Mouse (Mus musculus): ENCODE data around the gene Cct3.
A peak's percentile ranks its signal among the peaks of the same experiment; 100 is the strongest.
"Not testable (repeated sequence)": the region's sequence is repeated elsewhere in the genome, so short reads cannot be mapped to it uniquely, and the experiment has no call there.

The Cct3 gene

DNA sequence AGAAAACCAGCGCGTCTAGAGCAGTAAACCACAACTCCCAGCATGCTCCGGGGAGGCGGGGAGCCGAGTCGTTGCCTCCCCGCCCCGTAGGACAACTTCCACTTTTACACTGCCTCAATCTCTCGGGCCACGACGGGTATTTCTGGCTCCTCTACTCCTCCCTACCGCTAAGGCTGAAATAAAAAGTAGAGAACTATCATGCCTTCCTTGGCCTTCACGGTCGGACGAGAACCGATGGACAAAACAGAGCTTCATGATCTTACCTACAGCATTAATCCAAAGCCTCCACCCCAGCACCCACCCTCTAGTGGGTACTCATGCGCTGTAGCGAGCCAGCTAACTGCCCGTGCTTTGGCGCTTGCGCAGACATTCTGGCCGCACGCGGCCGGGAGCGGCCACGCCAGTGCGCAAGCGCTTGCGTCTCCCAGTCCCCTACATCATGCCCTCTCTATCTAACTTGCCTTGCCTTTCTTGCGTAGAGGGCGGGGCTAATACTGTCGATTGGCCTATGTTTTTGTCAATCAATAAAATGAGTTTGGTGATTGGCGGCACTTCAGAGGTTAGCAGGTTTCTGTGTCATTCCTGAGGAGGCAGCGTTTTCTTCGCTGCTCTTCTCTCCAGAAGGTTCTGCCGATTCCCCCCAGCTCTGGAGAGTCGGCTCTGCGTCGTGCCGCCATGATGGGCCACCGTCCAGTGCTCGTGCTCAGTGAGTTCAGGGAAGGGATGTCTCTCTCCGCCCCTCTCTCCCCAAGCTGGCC, at the start of gene Cct3, which contains the start of gene Tsacc:
Cct3 (plus strand) TSS at position 556 of the 758 bp plus-strand sequence.
Tsacc (minus strand) TSS at position 439 of the 758 bp plus-strand sequence.
- peak; percentile 100 for DNase-seq

DNA sequence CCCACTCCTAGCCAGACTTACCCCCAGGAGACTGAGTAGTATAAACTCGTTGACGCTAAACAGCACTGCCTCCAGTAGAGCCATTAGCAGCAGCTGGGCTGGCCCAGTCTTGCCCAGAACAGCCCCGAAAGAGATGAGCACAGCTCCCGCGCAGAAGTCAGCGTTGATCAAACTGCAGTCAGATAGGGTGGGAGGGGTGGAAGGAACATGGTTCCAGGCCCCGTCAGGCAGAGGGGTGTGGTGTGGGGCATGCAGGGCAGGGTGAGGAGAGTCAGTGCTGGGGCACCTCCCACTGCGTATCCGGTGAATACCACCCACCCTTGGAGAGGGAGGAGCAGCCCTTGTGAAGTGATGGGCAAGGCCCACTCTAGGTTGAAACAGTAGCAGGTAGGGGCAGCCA, 49.2 kb upstream of the Cct3 start:
- no peak for DNase-seq

DNA sequence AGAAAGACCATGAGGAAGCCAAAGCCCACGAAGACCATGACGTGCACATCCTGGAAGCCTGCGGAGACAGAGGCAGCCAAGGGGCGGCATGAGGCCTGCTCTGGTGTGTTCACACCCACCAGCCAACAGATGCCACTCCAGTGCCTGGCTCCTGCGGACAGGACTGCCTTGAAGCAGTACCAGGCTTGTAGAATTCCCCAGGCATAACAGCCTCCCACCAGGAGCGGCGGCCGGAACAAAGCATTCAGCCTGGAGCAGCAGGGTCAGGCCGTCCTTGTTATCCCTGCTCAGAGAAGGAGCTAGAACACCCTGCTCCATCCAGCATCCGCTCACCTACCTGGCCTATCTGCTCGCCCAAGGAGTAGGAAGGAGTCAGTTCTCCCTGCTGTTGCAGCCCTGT, 48.5 kb upstream of the Cct3 start:
- DNase-seq = no peak

DNA sequence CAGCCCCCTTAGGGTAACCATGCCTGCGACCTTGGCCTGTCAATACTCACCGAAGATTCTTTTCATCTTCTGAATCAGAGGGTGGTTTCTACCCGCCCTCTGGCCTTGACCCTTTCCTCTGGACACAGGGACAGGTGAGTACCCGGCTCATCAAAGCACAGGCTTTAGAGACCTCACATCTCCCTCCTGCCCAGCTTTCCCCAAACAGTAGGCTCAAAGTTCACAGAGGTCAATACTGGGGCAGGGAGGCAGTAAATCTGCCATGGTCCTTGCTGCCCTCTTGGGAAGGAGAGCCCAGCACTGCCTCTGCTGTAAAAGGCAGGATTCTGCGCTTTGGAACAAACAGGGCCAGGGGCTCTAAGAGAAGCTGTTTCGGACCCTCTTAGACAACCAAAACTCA, 44.2 kb upstream of the Cct3 start:
- no peak for DNase-seq

DNA sequence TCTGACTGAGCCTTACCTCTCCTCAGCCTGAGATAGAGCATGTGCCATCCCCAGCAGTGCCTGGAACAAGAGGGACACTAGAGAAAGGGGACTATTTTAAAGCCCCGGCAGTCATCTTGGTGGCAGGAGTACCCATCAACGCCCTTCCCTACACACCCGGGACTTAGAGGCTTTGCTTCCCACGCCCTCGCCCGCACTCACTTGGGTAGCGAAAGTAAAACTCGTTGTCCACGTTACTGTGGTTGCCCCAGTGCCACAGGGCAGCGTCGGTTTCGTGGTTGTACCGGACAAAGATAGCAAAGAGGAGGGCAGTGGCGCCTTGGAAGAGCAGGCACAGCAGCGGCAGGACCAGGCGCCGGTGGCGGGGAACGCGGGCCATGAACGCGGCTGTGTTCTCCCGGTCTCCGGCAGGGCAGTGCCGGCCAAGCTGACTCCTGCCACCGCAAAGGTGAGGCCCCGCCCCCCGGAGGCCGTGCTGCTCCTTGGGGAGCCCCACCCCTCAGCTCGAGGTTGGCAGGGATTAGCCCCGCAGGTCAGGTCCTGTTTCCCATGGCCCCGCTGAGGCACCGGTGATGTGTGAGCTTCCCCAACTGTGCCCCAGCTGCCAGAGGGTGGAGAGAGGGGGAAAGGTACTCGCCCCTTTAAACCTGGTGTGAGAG, 42.5 kb upstream of the Cct3 start, which contains the start of gene Rhbg:
Rhbg (minus strand) TSS at position 442 of the 659 bp plus-strand sequence.
- DNase-seq = peak; percentile 52

DNA sequence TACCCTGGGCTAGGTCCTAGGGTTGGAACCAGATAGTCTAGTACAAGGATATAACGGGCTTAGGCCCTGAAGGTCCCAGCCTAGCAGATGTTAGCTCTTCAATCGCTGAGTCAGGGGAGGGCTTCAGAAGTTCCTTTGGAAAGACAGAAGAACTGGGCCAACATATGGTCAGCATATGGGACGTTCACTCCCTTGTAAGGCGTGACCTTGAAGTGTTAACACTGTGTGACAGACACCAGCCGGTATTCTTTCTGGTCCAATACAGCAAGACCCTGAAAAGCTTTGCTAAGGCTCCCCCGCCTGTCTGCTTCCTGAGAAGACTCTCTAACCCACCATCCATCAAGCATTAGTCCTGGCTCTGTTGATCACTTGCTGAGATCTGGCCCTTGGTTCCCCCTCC, 41.0 kb upstream of the Cct3 start:
- DNase-seq = no peak

DNA sequence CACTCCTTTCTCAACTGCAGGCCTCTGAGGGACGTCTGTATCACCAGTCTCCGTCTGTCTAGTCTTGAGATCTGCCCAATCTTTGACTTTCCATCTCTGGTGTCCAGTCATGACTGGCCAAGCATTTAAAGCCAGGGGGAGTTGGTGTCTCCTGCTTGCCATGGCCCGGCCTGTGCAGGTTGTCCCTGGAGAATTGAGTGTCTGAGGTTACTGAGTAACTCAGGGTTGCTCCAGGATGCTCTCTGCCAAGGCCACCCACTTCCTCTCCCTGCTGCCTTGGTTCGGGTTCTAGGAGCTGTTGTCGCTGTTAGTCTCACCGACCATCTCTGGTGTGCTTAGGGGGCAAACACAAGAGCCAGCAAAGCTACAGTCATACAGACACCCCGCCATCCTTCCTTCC, 40.5 kb upstream of the Cct3 start:
- DNase-seq = no peak

DNA sequence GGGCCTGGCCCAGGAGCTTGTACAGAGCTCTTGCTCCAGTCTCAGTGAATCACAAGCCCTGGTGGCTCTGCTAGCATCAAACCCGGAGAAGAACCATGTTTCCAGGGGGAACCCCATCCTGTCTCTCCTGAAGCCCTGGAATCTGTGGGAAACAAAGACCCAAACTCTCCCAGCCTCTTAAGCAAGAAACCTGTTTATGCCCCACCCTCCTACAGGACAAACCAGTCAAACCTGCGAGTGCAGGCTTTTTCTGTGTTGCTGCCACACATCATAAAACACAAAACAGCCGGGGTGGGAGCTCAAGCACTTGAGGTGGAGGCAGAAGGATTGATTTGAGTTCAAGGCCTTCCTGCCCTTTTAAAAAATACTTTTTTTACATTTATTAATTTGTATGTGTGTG, 34.6 kb upstream of the Cct3 start:
- no peak for DNase-seq

DNA sequence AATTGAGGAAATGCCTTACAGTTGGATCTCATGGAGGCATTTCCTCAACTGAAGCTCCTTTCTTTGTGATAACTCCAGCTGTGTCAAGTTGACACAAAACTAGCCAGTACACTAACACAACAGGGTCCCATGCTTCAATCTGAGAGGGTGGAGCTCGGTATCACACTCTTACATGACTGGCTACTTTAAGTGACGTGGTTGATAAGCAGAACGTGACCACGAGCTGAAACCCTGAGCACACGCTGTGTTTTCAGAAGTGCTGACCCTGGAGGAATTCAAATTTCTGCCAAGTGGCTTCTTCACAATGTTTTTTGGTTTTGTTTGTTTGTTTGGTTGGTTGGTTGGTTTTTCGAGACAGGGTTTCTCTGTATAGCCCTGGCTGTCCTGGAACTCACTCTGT, 28.9 kb upstream of the Cct3 start:
- not testable (repeated sequence) for DNase-seq

DNA sequence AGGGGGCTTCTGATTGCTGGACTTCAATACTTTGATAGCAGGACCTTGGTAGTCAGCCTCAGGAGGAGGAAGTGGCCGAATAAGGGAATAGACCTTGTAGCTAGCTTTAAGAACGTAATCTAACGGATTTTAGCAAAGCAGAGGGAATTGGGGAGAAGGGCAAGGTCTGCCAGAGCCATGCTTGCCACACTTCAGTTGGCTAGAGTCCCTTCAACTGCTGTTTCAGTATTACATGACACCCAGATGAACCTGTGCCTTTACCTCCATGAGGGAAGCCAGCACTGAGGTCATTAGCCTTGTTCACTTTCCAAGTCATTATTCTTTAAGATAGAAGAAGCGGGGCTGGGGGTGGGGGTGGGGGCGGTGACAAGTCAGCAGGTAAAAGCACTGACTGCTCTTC, 27.9 kb upstream of the Cct3 start:
- DNase-seq = no peak

DNA sequence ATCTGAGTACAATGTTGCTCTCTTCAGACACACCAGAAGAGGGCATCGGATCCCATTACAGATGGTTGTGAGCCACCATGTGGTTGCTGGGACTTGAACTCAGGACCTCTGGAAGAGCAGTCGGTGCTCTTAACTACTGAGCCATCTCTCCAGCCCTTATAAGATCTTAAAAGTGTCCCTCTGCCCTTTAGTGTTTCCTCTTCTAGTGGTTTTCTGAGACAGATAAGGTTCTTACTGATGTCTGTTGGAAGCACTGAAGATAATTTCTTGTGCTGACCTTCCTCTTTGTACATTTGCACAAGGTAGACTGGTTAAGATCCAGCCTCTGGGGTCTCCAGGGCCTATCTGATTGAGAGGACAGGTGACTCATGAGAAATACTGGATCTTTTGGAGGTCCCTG, 25.6 kb upstream of the Cct3 start:
- not testable (repeated sequence) for DNase-seq

DNA sequence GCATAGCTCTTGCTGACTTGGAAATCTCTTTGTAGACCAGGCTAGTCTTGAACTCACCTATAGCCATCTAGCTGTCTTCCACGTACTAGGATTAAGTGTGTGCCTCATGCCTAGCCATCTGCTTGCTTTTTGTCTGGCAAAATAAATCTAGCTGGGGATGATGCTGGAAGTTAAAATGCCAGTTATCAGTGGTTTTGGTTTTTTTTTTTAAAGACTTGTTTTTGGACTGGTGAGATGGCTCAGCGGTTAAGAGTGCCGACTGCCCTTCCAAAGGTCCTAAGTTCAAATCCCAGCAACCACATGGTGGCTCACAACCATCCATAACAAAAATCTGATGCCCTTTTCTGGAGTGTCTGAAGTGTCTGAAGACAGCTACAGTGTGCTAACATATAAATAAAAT, 25.1 kb upstream of the Cct3 start:
- no peak for DNase-seq

DNA sequence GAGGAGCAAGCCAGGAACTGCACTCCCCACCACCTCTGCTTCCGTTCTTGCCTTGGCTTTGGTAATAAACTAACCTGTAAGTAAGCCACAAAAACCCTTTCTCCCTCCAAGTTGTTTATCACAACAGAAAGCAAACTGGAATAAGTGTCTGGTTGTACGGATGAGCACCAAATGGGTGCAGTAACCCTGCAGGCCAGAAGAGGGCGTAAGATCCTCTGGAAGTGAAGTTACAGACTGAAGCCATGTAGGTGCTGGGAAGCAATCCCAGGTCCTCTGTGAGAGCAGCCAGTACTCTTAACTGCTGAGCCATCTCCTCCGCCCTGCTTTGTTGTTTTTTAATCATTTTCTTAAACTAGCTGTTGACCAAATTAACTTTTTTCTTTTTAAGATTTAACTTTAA, 22.9 kb upstream of the Cct3 start:
- no peak for DNase-seq

DNA sequence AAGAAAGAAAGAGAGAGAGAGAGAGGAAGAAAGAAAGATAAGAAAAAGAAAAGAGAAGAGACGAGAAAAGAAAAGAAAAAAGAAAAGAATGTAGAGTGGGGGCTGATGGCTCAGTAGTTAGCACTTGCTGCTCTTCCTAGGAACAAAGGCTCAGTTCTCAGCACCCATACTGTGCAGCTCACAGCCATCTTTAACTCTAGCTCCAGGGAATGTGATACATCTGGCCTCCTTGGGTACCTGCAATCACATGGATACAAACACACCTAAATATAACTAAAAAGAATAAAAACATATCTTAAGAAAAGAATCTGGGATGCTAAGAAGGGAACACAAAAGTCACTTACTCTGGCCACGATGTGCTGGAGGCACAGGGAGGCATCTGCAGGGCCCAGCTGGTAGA, 20.8 kb upstream of the Cct3 start:
- no peak for DNase-seq

DNA sequence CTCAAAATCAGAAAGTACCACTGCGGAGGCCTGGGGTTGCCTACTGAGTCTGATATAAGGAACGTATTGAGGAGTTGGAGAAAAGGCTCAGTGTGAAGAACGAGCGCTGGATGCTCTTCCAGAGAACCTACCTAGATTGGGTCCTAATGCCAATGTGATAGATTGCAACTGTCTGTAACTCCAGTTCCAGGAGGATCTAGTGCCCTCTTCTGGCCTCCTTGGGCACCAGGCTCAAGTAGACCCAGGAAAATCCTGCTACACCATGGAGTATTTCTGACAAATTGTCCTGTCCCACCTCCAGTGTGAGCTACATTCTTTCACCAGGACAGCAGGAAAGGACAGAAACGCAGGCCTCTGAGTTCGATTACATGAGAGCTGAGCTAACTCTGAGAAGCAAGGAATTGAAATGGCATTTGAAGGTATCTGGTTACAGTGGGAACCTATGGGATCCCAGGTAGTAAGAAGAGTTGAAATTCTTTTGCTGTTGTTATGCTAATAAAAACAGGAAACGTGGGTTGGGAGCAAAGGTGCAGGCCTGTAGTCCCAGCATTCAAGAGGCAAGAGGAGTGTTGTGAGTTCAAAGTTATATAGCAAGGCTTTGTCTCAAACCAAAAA, 20.3 kb upstream of the Cct3 start:
- DNase-seq = no peak

DNA sequence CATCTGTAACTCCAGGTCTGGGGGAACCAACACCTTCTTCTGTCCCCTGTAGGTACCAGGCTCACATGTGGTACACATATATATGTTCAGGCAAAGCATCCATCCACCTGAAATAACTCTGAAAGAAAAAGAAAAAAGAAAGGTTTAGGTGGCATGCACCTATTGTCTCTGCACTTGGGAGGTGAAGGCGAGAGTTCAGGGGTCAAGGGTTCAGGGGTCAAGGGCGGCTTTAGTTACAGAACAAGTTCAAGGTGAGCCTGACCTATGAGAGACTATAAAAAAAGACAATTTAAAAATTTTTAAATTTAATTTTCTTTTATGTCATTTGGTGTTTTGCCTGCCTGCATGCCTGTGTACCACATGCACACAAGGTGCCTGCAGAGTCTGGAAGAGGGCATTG, 16.9 kb upstream of the Cct3 start:
- DNase-seq = no peak

DNA sequence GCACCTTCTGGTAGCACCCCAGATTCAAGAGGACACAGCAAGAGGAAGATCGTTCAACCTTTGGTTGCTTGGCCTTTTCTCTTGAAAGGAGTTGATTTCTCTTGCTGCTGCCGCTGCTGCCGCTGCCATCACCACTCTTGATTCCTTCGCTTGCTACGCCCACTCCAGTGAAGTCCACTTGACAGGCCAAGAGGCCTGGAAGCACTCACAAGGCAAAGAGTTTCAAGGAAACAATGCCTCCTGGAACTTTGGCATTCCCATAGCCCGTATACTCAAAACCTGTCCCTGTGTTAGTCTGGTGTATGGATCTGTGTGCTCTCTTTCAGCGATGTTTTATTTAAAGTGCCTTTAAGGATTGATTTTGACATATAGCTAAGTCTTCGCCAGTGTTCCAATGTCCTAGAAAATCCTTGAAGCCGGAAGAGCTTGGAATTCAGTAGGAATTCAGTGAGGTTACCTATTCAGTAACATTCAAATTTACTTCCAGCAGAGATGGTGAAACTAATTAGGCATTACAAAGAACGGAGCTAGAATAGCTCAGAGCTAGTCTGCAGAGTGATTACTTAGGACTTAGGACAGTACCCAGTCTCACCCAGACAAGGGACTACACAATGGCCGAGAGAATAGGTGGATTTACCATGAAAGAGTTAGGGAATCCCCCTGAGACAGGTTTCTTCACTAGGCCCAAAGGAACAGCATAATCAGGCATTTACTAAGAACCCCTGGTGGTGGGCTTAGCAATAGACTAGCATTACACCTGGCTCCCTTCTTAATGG, 15.6 kb upstream of the Cct3 start:
- not testable (repeated sequence) for DNase-seq

DNA sequence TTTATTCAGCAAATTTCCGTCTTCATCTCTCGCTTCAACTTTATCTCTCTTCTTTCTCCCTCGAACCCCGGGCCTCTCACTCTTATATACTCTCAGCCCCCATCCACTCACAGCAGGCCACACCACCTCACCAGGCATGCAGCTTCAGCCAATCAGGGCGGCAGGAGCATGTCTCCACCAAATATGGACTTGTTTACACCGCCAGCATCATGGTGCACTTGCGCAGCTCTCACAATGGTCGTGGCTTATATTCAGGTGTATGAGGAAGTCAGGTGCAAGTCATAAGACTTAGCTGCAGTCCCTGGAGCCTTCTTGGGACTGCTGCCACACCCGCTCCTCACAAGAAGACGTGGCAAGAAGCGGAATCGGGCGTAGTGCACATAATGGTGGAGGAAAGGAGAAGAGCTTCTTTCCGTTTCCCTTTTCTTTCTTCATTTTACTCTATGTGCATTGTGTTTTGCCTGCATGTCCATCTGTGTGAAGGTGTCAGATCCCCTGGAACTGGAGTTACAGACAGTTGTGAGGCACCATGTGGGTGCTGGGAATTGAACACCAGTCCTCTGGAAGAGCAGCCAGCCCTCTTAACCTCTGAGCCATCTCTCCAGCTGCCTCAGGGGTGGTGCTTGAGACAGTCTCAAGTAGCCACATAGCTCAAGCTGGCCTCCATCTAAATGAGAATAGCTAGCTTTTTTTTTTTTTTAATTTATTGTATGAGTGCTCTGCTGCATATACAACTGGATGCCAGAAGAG, 11.9 kb upstream of the Cct3 start:
- not testable (repeated sequence) for DNase-seq

DNA sequence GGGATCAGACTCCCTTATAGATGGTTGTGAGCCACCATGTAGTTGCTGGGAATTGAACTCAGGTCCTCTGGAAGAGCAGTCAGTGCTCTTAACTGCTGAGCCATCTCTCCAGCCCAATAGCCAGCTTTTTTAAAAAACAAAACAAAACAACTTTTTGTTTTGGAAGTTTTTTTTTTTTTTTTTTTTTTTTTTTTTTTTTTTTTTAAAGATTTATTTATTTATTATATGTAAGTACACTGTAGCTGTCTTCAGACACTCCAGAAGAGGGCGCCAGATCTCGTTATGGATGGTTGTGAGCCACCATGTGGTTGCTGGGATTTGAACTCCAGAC, 11.4 kb upstream of the Cct3 start:
- not testable (repeated sequence) for DNase-seq

DNA sequence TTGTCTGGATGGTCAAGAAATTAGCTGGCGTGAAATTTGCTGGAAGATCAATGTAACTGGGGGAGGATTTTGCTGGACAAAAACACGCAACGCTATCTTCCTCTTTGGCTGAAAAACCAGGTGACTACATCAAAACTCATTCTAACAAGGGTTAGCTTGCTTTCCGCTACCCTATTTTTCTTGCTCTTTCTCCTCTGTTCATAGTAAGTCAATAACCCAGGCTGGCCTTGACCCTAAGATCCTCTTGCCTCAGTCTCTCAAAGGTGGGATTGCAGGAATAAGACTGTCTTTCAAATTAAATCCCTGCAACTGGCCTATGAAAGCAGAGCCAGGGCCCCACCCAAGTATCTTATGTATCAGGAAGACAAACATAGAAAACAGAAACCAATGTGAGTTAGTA, 9.8 kb upstream of the Cct3 start, which contains the start of gene Gm38392:
Gm38392 (minus strand) TSS at position 101 of the 400 bp plus-strand sequence.
- no peak for DNase-seq

DNA sequence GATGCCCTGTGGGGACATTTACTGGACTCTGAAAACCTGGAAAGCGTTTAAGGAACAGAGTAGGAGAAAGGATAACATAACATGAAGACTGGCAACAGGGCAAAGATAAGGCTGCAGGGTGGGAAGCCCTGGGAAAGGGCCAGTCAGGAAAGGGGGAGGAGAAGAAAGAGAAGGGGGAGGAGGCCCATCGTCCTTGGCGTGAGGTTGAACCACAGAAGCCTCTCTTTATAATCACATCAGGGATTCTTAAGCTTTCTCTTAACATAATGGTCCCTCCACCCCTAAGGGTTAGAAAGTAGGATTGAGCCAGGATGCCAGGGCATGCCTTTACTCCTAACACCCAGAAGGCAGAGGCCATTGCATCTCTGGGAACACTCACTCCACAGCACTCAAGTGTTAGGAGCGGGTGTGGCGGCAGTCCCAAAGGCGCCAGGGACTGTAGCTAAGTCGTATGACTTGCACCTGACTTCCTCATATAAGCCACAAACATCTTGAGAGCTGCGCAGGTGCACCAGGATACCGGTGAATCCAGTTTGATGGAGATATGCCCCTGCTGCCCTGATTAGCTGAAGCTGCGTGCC, 8.7 kb upstream of the Cct3 start:
- DNase-seq = not testable (repeated sequence)

DNA sequence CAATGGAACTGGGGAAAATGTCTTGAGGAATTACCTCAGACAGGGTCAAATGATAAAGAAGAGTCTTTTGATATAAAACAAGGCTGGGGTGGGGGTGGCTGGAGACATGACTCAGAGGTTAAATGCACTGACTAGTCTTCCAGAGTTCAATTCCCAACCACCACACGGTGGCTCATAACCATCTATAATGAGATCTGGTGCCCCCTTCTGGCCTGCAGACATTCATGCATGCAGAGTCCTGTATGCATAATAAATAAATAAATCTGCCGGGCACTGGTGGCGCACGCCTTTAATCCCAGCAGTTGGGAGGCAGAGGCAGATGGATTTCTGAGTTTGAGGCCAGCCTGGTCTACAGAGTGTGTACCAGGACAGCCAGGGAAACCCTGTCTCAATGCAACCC, 4.9 kb upstream of the Cct3 start:
- DNase-seq = peak; percentile 28

Data from cerebellum, adult 9-10 months (tissue).